Mouse (Mus musculus) embryonic stem cell, embryonic (primary cell): ENCODE results near the gene Hnrnpll.

Source experiments
- CTCF ChIA-PET, 4 experiments: fragments of 300-600 bp in 2 of 4; fragments of 350-600 bp in 2 of 4; sonication (Branson Sonifier 250); formaldehyde crosslinking; loops; one replicate each; lab custom pipeline; 2022; ENCODE audit warnings: inconsistent platforms in 2 of 4; lab: Charles Lee
- POLR2A ChIA-PET, 4 experiments: fragments of 300-600 bp in 2 of 4; fragments of 350-600 bp in 2 of 4; sonication (Branson Sonifier 250); formaldehyde crosslinking; loops; one replicate each; lab custom pipeline; 2022; ENCODE audit warnings: antibody characterized with exemption in 4 of 4, inconsistent platforms in 1 of 4; lab: Charles Lee

The Hnrnpll gene

GRCm38 (mm10) chr17:80061783-80062619, at the start of gene Hnrnpll:
TSS of gene Hnrnpll (minus strand) at chr17:80062334.
- POLR2A ChIA-PET = interaction anchor here in 3 of 4 experiments (0.5 to 3.0 kb wide), 20 partner anchors 14 to 379 kb away, joined by 3 to 18 read pairs (median 4); partner anchors contain the start of genes Gemin6 (in 2 of the 3), Srsf7 (in 2 of the 3), Ttc39d (in 2 of the 3) and Galm (in 1 of the 3)
- CTCF ChIA-PET = interaction anchor here in 1 of 4 experiments (2.6 kb wide), 1 partner anchor 14 kb away, joined by 7 read pairs; no protein-coding TSS in a partner anchor

GRCm38 (mm10) chr17:80105348-80105978, 43.3 kb upstream of the Hnrnpll start:
- ChIA-PET POLR2A (interaction anchor here in 1 of 4 experiments (0.7 to 1.2 kb wide), 2 partner anchors 69 to 95 kb away, joined by 3 read pairs; no protein-coding TSS in a partner anchor), CTCF (interaction anchor here in 2 of 4 experiments (0.8 to 0.9 kb wide), 2 partner anchors 9 to 143 kb away, joined by 3 to 4 read pairs; no protein-coding TSS in a partner anchor)

- POLR2A ChIA-PET = interaction anchor here in 1 of 4 experiments (0.6 to 2.2 kb wide), 2 partner anchors 13 to 97 kb away, joined by 4 to 6 read pairs; no protein-coding TSS in a partner anchor
- CTCF ChIA-PET = no interaction called here
Observed at GRCm38 (mm10) chr17:80099823-80100222, 37.7 kb upstream of the Hnrnpll start.

GRCm38 (mm10) chr17:80097221-80097620, 35.1 kb upstream of the Hnrnpll start:
- POLR2A ChIA-PET = interaction anchor here in 2 of 4 experiments (0.6 to 1.7 kb wide), 3 partner anchors 11 to 130 kb away, joined by 4 to 5 read pairs (median 4); no protein-coding TSS in a partner anchor

GRCm38 (mm10) chr17:80096720-80097114, 34.6 kb upstream of the Hnrnpll start:
- ChIA-PET CTCF (interaction anchor here in 1 of 4 experiments (0.6 to 1.1 kb wide), 2 partner anchors 9 to 16 kb away, joined by 4 to 5 read pairs; no protein-coding TSS in a partner anchor), POLR2A (interaction anchor here in 2 of 4 experiments (0.7 to 1.7 kb wide), 6 partner anchors 11 to 367 kb away, joined by 3 to 5 read pairs (median 4); no protein-coding TSS in a partner anchor)

More at GRCm38 (mm10) chr17:80097221-80097620, 35.1 kb upstream of the Hnrnpll start:
- CTCF ChIA-PET = interaction anchor here in 1 of 4 experiments (0.6 to 1.1 kb wide), 2 partner anchors 9 to 15 kb away, joined by 4 to 5 read pairs; no protein-coding TSS in a partner anchor

- ChIA-PET CTCF (interaction anchor here in 2 of 4 experiments (0.6 to 1.1 kb wide), 2 partner anchors 10 to 467 kb away, joined by 3 to 4 read pairs; no protein-coding TSS in a partner anchor), POLR2A (interaction anchor here in 2 of 4 experiments (0.7 to 1.7 kb wide), 6 partner anchors 10 to 366 kb away, joined by 3 to 5 read pairs (median 4); no protein-coding TSS in a partner anchor)
Observed at GRCm38 (mm10) chr17:80096043-80096719, 34.0 kb upstream of the Hnrnpll start.

GRCm38 (mm10) chr17:80095254-80095899, 33.2 kb upstream of the Hnrnpll start:
- ChIA-PET POLR2A (interaction anchor here in 1 of 4 experiments (1.1 kb wide), 1 partner anchor 57 kb away, joined by 4 read pairs; no protein-coding TSS in a partner anchor), CTCF (interaction anchor here in 1 of 4 experiments (0.6 kb wide), 1 partner anchor 468 kb away, joined by 3 read pairs; no protein-coding TSS in a partner anchor)

- POLR2A ChIA-PET = interaction anchor here in 1 of 4 experiments (0.6 to 1.1 kb wide), 3 partner anchors 8 to 255 kb away, joined by 3 to 5 read pairs (median 4); no protein-coding TSS in a partner anchor
- CTCF ChIA-PET = interaction anchor here in 1 of 4 experiments (0.7 kb wide), 1 partner anchor 905 kb away, joined by 7 read pairs; no protein-coding TSS in a partner anchor
Observed at GRCm38 (mm10) chr17:80091879-80092549, 29.9 kb upstream of the Hnrnpll start.

GRCm38 (mm10) chr17:80090551-80090950, 28.4 kb upstream of the Hnrnpll start:
- POLR2A ChIA-PET = interaction anchor here in 1 of 4 experiments (0.6 kb wide), 1 partner anchor 31 kb away, joined by 4 read pairs; no protein-coding TSS in a partner anchor
- CTCF ChIA-PET = no interaction called here

GRCm38 (mm10) chr17:80088168-80088567, 26.0 kb upstream of the Hnrnpll start:
- CTCF ChIA-PET = no interaction called here
- POLR2A ChIA-PET = interaction anchor here in 2 of 4 experiments (0.7 to 2.2 kb wide), 4 partner anchors 14 to 231 kb away, joined by 3 to 4 read pairs (median 4); no protein-coding TSS in a partner anchor

- POLR2A ChIA-PET = interaction anchor here in 2 of 4 experiments (0.5 to 1.8 kb wide), 4 partner anchors 10 to 410 kb away, joined by 3 to 6 read pairs (median 4); no protein-coding TSS in a partner anchor
- CTCF ChIA-PET = no interaction called here
Observed at GRCm38 (mm10) chr17:80086591-80086990, 24.5 kb upstream of the Hnrnpll start.

- CTCF ChIA-PET = no interaction called here
Observed at GRCm38 (mm10) chr17:80084424-80084823, 22.3 kb upstream of the Hnrnpll start.

GRCm38 (mm10) chr17:80083223-80083622, 21.1 kb upstream of the Hnrnpll start:
- ChIA-PET POLR2A (interaction anchor here in 2 of 4 experiments (0.7 to 1.0 kb wide), 2 partner anchors 9 to 47 kb away, joined by 3 read pairs; no protein-coding TSS in a partner anchor), CTCF (no interaction called here)

More at GRCm38 (mm10) chr17:80084424-80084823, 22.3 kb upstream of the Hnrnpll start:
- POLR2A ChIA-PET = interaction anchor here in 1 of 4 experiments (1.2 kb wide), 1 partner anchor 91 kb away, joined by 3 read pairs; no protein-coding TSS in a partner anchor

GRCm38 (mm10) chr17:80078726-80079125, 16.6 kb upstream of the Hnrnpll start:
- ChIA-PET CTCF (no interaction called here), POLR2A (interaction anchor here in 1 of 4 experiments (0.6 to 1.6 kb wide), 2 partner anchors 18 to 402 kb away, joined by 4 read pairs; no protein-coding TSS in a partner anchor)

- ChIA-PET CTCF (no interaction called here), POLR2A (interaction anchor here in 1 of 4 experiments (1.4 kb wide), 1 partner anchor 9 kb away, joined by 5 read pairs; no protein-coding TSS in a partner anchor)
Observed at GRCm38 (mm10) chr17:80067257-80067656, 5.1 kb upstream of the Hnrnpll start.
